ENCODE assay signal across 8 mouse cellular contexts in genomic region chr11:116071510-116071909, GRCm38 (mm10). TPM values are rescaled to one million over a fixed set of nuclear protein-coding genes. Genes with fewer than 3 reads are reported as not detected.
A peak's percentile ranks its signal among the peaks of the same experiment; 100 is the strongest.
DNase-seq lines count a peak whose midpoint lies in the region; ATAC-seq and TF ChIP-seq lines count a peak whose summit lies in the region.

No protein-coding gene starts in this region.

- WGBS in intestine, embryonic 15.5 days: 62% methylated on average over 5 of the region's 5 CpGs

- ATAC-seq in intestine, embryonic 15.5 days: no peak

- H3K9me3 ChIP-seq in ES-Bruce4 (replicated peaks; ENCODE audit: control insufficient read depth, insufficient read depth, low read length, poor library complexity, severe bottlenecking): no peaks in the 10 kb centered on the region
- no peaks in the 10 kb centered on the region for H3K9me3 ChIP-seq in intestine, embryonic 15.5 days

- H3K36me3 ChIP-seq in ES-Bruce4 (ENCODE audit: control insufficient read depth, insufficient read depth, low read length, poor library complexity, severe bottlenecking): no peaks in the 10 kb centered on the region
- H3K36me3 ChIP-seq in intestine, embryonic 15.5 days: no peaks in the 10 kb centered on the region

- peak; percentile 62 for TF ChIP-seq CTCF in layer of hippocampus, adult 2 months (conservative IDR thresholded peaks at IDR 0.05)
- TF ChIP-seq CTCF in ES-Bruce4 (IDR thresholded peaks at IDR 0.05; ENCODE audit: low read depth, low read length): peak; percentile 61

- no peak overlapping the region for H3K9ac ChIP-seq in ES-Bruce4 (ENCODE audit: low read depth, poor library complexity, severe bottlenecking)
- no peak overlapping the region for H3K9ac ChIP-seq in intestine, embryonic 15.5 days

- no peak overlapping the region for H3K27ac ChIP-seq in layer of hippocampus, adult 2 months
- H3K27ac ChIP-seq in ES-Bruce4 (ENCODE audit: insufficient read depth, low read length): no peak overlapping the region
- H3K27ac ChIP-seq in intestine, embryonic 15.5 days: no peak overlapping the region

- H3K4me1 ChIP-seq in ES-Bruce4 (ENCODE audit: control insufficient read depth, insufficient read depth, low read length): no peaks in the 10 kb centered on the region
- 0 out of 2 replicates have a peak, but pooled peaks cover 3% of the 10 kb centered on the region for H3K4me1 ChIP-seq in intestine, embryonic 15.5 days (replicated peaks)

- no peaks in the 10 kb centered on the region for H3K27me3 ChIP-seq in ES-Bruce4 (ENCODE audit: control insufficient read depth, insufficient read depth, low read length, poor library complexity, severe bottlenecking)
- no peaks in the 10 kb centered on the region for H3K27me3 ChIP-seq in intestine, embryonic 15.5 days (replicated peaks)

- no peak overlapping the region for H3K4me2 ChIP-seq in intestine, embryonic 15.5 days (replicated peaks)

- DNase-seq in layer of hippocampus, adult 2 months (ENCODE audit: low spot score in 2 of 2): no peak
- DNase-seq in layer of hippocampus, adult 18-20 months (ENCODE audit: low spot score in 2 of 2): no peak
- DNase-seq in c-Kit-positive CD71-positive TER-119-positive erythroid progenitor cells, embryonic 14.5 days (ENCODE audit: low spot score): peak; percentile 58
- DNase-seq in retina, postnatal 1 day: peak; percentile 41
- no peak for DNase-seq in right cerebral cortex, postnatal 25 days
- DNase-seq in right cerebral cortex, postnatal 10 days (ENCODE audit: low spot score in 2 of 2): no peak

- TF ChIP-seq POLR2A in ES-Bruce4 (IDR thresholded peaks at IDR 0.05; ENCODE audit: insufficient read depth, low read length): no peak

- TF ChIP-seq EP300 in ES-Bruce4 (IDR thresholded peaks at IDR 0.05; ENCODE audit: insufficient read depth, low read depth, low read length): no peak

- H3K4me3 ChIP-seq in layer of hippocampus, adult 2 months: no peak overlapping the region
- no peak overlapping the region for H3K4me3 ChIP-seq in ES-Bruce4 (ENCODE audit: low read depth, low read length)
- H3K4me3 ChIP-seq in intestine, embryonic 15.5 days (replicated peaks): no peak overlapping the region

RNA-seq across cellular contexts. Expression of gene Unc13d, which starts 6.3 kb away (rescaled TPM):
- 1 to 10 TPM; 1.3 to 2.1 TPM for total RNA-seq in layer of hippocampus, adult 2 months (2021)
- total RNA-seq in layer of hippocampus, adult 18-20 months (2021): 1 to 10 TPM; 1.6 to 3.0 TPM
- polyA plus RNA-seq in ES-Bruce4 (2011; ENCODE audit: insufficient read depth, insufficient read length, low read depth, missing spikeins): 4.7 and 5.7 TPM in 2 replicates
- 4.2 and 5.2 TPM in 2 replicates for polyA plus RNA-seq in intestine, embryonic 15.5 days (2015; fragmentation: Nextera tagmentation; extraction: Ambion mirVana)

RNA-seq across cellular contexts. Expression of gene Wbp2, which starts 15.3 kb away (rescaled TPM):
- 100 to 1,000 TPM; 417 to 440 TPM for total RNA-seq in layer of hippocampus, adult 2 months (2021)
- 100 to 1,000 TPM; 450 to 480 TPM for total RNA-seq in layer of hippocampus, adult 18-20 months (2021)
- 179 and 198 TPM in 2 replicates for polyA plus RNA-seq in ES-Bruce4 (2011; ENCODE audit: insufficient read depth, insufficient read length, low read depth, missing spikeins)
- 93.5 and 98.1 TPM in 2 replicates for polyA plus RNA-seq in intestine, embryonic 15.5 days (2015; fragmentation: Nextera tagmentation; extraction: Ambion mirVana)

RNA-seq across cellular contexts. Expression of gene Unk, which starts 41.4 kb away (rescaled TPM):
- 10 to 100 TPM; 26.3 to 30.8 TPM for total RNA-seq in layer of hippocampus, adult 2 months (2021)
- 10 to 100 TPM; 20.6 to 23.1 TPM for total RNA-seq in layer of hippocampus, adult 18-20 months (2021)
- polyA plus RNA-seq in ES-Bruce4 (2011; ENCODE audit: insufficient read depth, insufficient read length, low read depth, missing spikeins): 33.9 and 35.8 TPM in 2 replicates
- polyA plus RNA-seq in intestine, embryonic 15.5 days (2015; fragmentation: Nextera tagmentation; extraction: Ambion mirVana): 25.7 and 27.4 TPM in 2 replicates

RNA-seq across cellular contexts. Expression of gene H3f3b, which starts 43.7 kb away (rescaled TPM):
- 100 to 1,000 TPM; 285 to 322 TPM for total RNA-seq in layer of hippocampus, adult 2 months (2021)
- 100 to 1,000 TPM; 267 to 281 TPM for total RNA-seq in layer of hippocampus, adult 18-20 months (2021)
- polyA plus RNA-seq in ES-Bruce4 (2011; ENCODE audit: insufficient read depth, insufficient read length, low read depth, missing spikeins): 437 and 457 TPM in 2 replicates
- 1,398 and 1,618 TPM in 2 replicates for polyA plus RNA-seq in intestine, embryonic 15.5 days (2015; fragmentation: Nextera tagmentation; extraction: Ambion mirVana)

RNA-seq across cellular contexts. Expression of gene Trim47, which starts 55.5 kb away (rescaled TPM):
- 1 to 10 TPM; 4.6 to 7.2 TPM for total RNA-seq in layer of hippocampus, adult 2 months (2021)
- 1 to 10 TPM; 4.8 to 6.2 TPM for total RNA-seq in layer of hippocampus, adult 18-20 months (2021)
- polyA plus RNA-seq in ES-Bruce4 (2011; ENCODE audit: insufficient read depth, insufficient read length, low read depth, missing spikeins): 3.9 and 7.1 TPM in 2 replicates
- 18.0 and 20.9 TPM in 2 replicates for polyA plus RNA-seq in intestine, embryonic 15.5 days (2015; fragmentation: Nextera tagmentation; extraction: Ambion mirVana)

Comparison
In these comparisons a context has a peak if more than half of its experiments do, and no peak if none do; other contexts are left out.
1. DNase-seq: peak in c-Kit-positive CD71-positive TER-119-positive erythroid progenitor cells, embryonic 14.5 days (single experiment) and retina, postnatal 1 day (single experiment); none in layer of hippocampus, adult 2 months (0 of 2), layer of hippocampus, adult 18-20 months (0 of 2), right cerebral cortex, postnatal 25 days (single experiment) and right cerebral cortex, postnatal 10 days (0 of 2).